In genomic region chr1:127320956-127321355, GRCm38 (mm10) we compare ENCODE assay signal across 18 mouse cellular contexts.
A peak's percentile ranks its signal among the peaks of the same experiment; 100 is the strongest.
DNase-seq lines count a peak whose midpoint lies in the region; ATAC-seq lines count a peak whose summit lies in the region.
"Had no signal": no experiment of that assay in that cellular context is flagged by ENCODE, and none has a peak within 500 bp of the region (broad histone marks: within the 10 kb centered on the region; RNA-seq: fewer than 3 reads in every experiment).

No protein-coding gene starts in this region.

- H3K27me3 ChIP-seq in heart, embryonic 12.5 days (replicated peaks): no peaks in the 10 kb centered on the region
- H3K27me3 ChIP-seq in kidney, embryonic 15.5 days: no peaks in the 10 kb centered on the region
- H3K27me3 ChIP-seq: hindbrain, embryonic 12.5 days; liver, embryonic 13.5 days; midbrain, embryonic 12.5 days had no signal

- H3K4me3 ChIP-seq in heart, embryonic 12.5 days: no peak overlapping the region
- H3K4me3 ChIP-seq in kidney, embryonic 15.5 days (replicated peaks): no peak overlapping the region
- H3K4me3 ChIP-seq: hindbrain, embryonic 12.5 days; left cerebral cortex, adult 2 months; liver, embryonic 13.5 days; midbrain, embryonic 12.5 days had no signal

- ATAC-seq in heart, embryonic 12.5 days (ENCODE audit: insufficient number of reproducible peaks, low FRiP score): no peak
- no peak for ATAC-seq in kidney, embryonic 15.5 days (replicated peaks; ENCODE audit: low FRiP score)
- ATAC-seq: forebrain, embryonic 14.5 days had no signal

- H3K4me1 ChIP-seq in heart, embryonic 12.5 days (replicated peaks): peaks cover 40% of the 10 kb centered on the region
- peaks cover 27% of the 10 kb centered on the region; the same call in 1 of the 2 replicates for H3K4me1 ChIP-seq in kidney, embryonic 15.5 days
- H3K4me1 ChIP-seq: midbrain, embryonic 12.5 days had no signal

- H3K27ac ChIP-seq in heart, embryonic 12.5 days (ENCODE audit: poor library complexity, severe bottlenecking): peak overlapping the region; percentile 4; the same call in 1 of the 2 replicates
- 0 out of 2 replicates have a peak overlapping the region, but pooled peaks have one; percentile 14 for H3K27ac ChIP-seq in kidney, embryonic 15.5 days
- H3K27ac ChIP-seq: hindbrain, embryonic 12.5 days; left cerebral cortex, adult 2 months; liver, embryonic 13.5 days; midbrain, embryonic 12.5 days had no signal

- 63% methylated on average over 10 of the region's 10 CpGs for WGBS in heart, embryonic 12.5 days
- WGBS in kidney, embryonic 15.5 days: 67% methylated on average over 10 of the region's 10 CpGs

- no peaks in the 10 kb centered on the region; the same call in 1 of the 2 replicates for H3K9me3 ChIP-seq in heart, embryonic 12.5 days (replicated peaks)
- H3K9me3 ChIP-seq in kidney, embryonic 15.5 days (replicated peaks): no peaks in the 10 kb centered on the region
- H3K9me3 ChIP-seq: hindbrain, embryonic 12.5 days; liver, embryonic 13.5 days; midbrain, embryonic 12.5 days had no signal

- no peak for DNase-seq in heart, postnatal 4 days
- no peak for DNase-seq in kidney, postnatal 14 days
- peak; percentile 42 for DNase-seq in R1 (ENCODE audit: low read depth, low spot score)
- peak; percentile 44 for DNase-seq in testis, postnatal 14 days (ENCODE audit: low spot score)
- no peak for DNase-seq in cerebellum, adult 11 months
- DNase-seq: cerebellum, adult 11-12 months; cerebellum, postnatal 14 days; kidney, adult 18-20 months; liver, embryonic 13.5 days; lung, adult 2 months; lung, postnatal 14 days; right cerebral cortex, postnatal 4 days had no signal

- H3K36me3 ChIP-seq in heart, embryonic 12.5 days: peaks cover 18% of the 10 kb centered on the region
- H3K36me3 ChIP-seq in kidney, embryonic 15.5 days: peaks cover 14% of the 10 kb centered on the region
- H3K36me3 ChIP-seq: hindbrain, embryonic 12.5 days; liver, embryonic 13.5 days had no signal

- no peak overlapping the region for H3K4me2 ChIP-seq in heart, embryonic 12.5 days
- no peak overlapping the region for H3K4me2 ChIP-seq in kidney, embryonic 15.5 days
- H3K4me2 ChIP-seq: hindbrain, embryonic 12.5 days; liver, embryonic 13.5 days; midbrain, embryonic 12.5 days had no signal

- no peak overlapping the region for H3K9ac ChIP-seq in heart, embryonic 12.5 days
- no peak overlapping the region for H3K9ac ChIP-seq in kidney, embryonic 15.5 days
- H3K9ac ChIP-seq: hindbrain, embryonic 12.5 days; liver, embryonic 13.5 days; midbrain, embryonic 12.5 days had no signal

Comparison
In these comparisons a context has a peak if more than half of its experiments do, and no peak if none do; other contexts are left out.
1. DNase-seq: peak in R1 (single experiment) and testis, postnatal 14 days (single experiment); none in heart, postnatal 4 days (single experiment), kidney, postnatal 14 days (single experiment) and cerebellum, adult 11 months (single experiment).